Mouse (Mus musculus) kidney, adult 8-10 months (tissue): ENCODE results near the gene Tdrkh.

ENCODE experiments used
- DNase-seq, 2 experiments: peaks; one replicate each; pipeline ENCODE4 v3.0.0; 2022

Gene Tdrkh

DNA sequence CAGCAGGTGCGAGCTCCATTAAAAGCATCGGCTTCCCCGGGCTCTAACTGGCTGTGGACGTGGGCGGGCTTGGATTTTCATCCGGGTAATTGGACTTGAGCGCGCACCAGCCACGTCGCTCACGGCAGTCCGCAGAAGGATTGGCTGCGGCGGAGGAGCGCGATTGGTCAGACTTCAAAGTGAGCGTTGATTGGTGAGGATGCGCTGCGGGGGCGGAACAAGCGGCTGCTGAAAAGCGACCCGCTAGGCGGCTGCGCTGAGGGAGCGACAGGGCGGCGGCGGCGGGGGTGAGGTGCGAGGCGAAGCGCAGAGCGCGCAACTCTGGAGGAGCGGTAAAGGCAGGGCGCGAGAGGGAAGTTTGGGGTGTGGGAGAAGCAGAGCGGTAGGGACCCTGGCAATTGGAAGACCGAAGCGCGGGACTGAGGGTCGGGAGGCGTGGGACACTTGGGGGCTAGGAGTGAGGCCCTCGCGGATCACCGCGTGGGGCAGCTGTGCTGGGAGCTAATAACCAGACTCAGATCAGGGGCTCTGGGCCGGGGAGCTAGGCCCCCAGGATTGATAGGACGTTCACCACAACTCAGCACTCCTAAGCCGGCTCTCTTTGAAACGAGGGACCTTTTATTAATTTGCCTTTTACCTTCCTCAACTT is at the start of gene Tdrkh:
Gene Tdrkh, plus strand, starts transcription at position 243 of the 649 bp plus-strand sequence.
- DNase-seq, result peak; percentile 94 to 96

DNA sequence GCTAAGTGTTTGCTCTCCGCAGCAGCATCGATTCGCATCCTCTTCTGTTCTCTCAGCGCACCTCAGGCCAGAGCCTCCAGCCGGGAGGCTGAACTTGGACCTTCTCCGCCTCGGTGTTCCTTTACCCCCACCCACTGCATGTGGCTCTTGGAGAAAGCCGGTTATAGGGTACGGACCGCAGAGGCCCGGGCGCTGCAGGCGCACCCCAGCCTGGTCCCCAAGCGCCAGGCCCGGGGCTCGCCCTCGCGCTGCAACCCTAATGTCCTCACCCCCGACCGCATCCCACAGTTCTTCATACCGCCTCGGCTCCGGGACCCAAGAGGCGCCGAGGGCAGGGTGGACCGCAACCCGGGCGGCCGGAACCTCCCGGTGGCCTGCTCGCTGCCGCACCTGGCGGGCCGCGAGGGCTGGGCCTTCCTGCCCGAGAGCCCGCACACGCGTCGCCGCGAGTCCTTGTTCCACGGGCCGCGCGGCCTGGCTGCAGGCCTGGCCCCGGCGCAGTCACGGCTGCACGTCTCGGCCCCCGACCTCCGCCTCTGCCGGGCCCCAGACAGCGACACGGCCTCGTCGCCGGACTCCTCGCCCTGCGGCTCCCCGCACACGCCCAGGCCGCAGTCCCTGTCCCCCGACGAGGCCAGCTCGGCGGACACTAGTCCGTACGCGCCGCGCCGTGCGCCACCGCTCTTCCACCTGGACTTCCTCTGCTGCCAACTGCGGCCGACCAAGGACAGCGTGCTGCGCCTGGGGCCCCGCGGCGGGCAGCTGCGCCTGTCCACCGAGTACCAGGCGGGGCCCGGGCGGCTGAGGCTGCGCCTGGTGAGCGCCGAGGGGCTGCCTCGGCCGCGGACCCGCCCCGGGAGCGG is 49.6 kb upstream of the Tdrkh start:
- peak in 1 of 2 experiments; percentile 33 for DNase-seq

DNA sequence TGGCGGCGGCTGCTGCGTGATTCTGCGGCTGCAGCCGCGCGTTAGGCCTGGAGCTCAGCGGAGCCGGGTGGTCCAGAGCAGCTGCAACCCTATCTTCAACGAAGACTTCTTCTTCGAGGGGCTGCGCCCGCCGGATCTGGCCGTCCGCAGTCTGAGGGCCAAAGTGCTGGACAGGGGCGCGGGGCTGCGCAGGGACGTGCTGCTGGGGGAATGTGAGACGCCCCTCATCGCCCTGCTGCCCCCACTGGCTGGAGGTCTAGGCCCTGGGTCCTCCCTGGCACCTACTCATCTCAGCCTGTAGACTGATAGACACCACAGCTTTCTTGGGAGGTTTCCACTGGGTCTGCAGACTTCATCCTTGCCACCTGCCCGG is 48.9 kb upstream of the Tdrkh start:
- DNase-seq, result no peak

DNA sequence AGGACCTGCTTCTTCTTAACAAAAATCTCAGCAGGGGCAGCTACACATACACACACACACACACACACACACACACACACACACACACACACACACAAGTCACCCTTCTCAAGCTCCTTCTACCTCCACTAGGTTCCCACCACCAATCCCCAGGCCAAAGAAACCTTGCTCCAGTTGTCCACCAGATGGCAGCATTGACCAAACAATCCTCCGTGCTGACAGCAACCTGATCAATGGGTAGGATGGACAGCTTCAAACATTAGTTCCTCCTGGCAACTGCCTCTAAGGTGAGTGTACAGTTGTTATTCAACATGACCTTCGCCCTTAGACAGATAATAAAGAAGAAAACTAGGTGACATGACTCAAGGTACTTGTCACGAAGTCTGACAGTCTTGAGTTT is 46.3 kb upstream of the Tdrkh start:
- DNase-seq, result peak; percentile 80 to 85

DNA sequence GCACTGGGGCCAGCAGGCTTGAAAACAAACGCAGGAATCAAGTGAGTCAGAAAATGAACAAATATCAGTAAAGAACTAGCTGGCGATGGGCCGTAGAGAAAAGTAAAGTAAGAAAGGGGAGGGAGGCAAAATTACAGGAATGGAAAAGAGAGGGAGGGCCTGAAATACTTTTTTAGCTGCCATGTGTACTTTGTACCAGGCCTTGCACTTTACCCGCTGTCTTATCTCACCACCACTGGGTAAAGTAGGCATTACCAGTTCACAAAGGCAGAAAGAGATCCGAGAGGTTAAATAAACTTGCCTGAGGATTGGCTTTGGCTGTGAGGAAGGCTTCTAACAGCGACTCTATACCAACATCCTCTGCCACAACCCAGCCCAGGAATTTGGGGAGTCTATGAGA is 45.6 kb upstream of the Tdrkh start:
- DNase-seq, result peak in 1 of 2 experiments; percentile 29

DNA sequence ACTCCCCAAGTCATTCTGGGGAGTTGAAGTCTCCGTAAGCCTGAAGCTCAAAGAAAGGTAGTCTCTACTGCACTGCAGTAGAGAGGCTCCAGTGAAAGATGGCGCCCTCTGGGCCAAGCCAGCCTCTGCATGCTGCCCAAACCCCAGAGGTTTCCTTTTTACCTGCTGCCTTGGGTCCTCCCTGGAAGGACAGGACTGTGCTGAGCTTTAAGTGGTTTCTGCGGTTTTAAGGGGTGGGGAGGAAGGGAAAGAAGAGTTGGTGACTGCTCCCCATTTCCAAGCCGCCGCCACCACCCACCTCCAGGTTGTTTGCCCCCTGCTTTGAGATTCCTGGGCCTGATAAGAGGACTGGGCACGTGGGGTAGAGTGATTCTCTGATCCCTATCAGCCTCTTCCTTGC is 44.4 kb upstream of the Tdrkh start:
- no peak for DNase-seq

DNA sequence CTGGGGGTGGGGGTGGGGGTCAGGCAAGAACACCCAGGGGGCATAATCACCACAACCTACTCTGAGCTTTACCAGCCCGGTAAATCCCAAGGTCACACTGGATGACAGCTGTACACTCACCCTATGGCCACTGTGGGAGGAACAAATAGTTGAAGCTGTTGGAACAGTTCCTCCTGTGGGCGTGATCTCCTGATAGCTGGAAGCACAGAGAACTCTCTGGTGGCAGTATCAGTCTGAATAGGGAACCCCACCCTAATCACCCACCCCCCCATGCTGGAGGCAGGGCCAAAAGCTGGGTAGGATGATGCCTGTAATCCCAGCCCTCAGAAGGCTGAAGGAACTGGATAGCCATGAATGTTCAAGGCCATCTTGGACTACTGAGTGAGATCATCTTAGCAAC is 43.4 kb upstream of the Tdrkh start:
- no peak for DNase-seq

DNA sequence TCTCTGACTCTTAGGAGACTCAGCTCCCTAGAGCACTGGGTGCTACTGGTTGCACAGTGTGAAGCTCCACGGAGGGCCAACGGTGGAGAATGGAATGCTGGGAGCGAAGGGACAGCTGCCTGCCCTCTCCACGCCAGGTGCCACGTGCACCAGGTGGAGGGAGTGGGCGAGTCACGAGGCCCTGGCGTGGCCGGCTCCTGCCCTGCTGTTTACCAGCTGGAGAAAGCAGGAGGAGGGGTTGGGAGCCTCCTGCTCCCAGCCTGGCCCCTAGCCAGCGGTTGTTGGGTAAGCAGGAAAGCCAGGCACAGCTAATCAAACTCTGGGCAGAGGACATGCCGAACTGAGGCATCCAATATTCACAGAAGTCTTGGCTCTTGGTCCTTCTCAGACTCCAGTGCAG is 41.4 kb upstream of the Tdrkh start:
- DNase-seq, result peak; percentile 95 to 97

DNA sequence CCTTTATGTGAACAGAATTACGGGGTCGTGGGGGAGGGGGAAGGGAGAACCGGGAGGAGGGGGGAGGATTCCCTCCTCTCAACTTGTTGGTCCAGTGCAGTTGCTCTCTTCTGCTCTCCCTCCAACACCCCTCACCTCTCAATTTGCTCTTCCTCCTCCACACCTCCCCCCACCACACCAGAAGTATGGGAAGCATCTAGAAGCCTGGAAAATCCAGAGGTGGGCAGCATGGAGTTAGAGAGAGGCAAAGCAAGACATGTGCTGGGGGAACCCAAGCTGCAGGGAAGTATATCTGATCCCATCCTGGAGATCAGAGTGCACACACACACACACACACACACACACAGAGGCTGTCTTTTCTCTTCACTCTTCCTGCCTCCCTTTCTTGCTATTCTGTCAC is 41.0 kb upstream of the Tdrkh start:
- DNase-seq, result no peak

DNA sequence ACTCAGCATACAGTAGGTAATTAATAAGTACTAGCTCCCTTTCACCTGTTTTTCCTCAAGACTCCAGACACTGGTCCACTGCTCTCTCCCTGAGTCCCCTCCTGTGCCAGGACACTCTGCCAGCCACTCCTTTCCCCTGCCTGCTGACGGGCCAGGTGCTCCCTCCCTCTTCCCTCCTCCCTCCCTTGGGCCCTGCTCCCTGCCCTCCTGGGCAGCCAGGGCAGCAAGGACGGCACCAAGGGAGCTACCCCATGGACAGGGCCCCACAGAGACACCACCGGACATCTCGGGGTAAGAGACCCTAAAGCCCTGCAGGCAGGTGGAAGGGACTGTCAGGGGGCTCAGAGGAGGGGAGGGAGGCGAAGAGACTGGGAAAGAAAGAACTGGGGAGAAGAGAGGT is 40.4 kb upstream of the Tdrkh start, which contains the start of gene Rorc:
Gene Rorc, plus strand, starts transcription at position 154 of the 400 bp plus-strand sequence.
- DNase-seq, result peak; percentile 82 to 93

DNA sequence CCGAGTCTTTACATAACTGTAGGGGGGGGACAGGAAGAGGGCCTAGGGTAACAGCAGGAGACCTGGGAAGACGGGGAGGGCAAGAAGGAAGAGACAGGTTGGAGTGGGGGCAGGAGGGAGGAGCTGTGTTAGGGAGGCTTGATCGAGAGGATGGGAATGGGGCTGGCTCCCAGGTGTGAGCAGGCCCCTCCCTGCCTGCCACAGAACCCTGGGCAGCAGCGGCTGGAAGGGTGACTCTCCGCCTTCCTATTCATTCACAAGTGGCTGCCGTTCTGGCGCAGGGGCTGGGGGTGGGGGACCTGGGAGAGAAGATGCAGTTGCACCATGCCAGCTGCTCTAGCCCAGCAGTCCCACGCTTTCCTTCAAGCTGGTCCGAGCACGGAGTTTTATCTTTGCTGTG is 40.0 kb upstream of the Tdrkh start:
- DNase-seq, result peak; percentile 37 to 75

DNA sequence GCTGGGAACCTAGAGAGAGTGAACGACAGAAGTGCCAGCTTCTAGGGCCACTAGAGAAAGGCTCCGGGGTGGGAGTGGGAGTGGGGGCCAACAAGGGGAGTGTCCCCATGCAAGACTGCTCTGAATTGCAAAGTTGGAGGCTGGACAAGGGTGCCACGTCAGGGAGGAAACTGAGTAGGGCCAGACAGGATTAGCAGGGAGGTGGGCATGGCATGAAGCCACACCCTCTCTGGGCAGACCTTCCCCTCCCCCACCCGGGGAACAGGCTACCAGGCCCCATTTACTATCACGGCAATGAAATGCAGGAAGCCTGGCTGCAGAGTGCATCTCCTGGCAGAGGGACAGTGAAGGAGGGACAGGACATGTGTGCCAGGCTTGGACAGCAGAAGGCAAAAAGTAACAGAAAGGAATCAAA is 39.5 kb upstream of the Tdrkh start:
- peak; percentile 73 to 82 for DNase-seq

DNA sequence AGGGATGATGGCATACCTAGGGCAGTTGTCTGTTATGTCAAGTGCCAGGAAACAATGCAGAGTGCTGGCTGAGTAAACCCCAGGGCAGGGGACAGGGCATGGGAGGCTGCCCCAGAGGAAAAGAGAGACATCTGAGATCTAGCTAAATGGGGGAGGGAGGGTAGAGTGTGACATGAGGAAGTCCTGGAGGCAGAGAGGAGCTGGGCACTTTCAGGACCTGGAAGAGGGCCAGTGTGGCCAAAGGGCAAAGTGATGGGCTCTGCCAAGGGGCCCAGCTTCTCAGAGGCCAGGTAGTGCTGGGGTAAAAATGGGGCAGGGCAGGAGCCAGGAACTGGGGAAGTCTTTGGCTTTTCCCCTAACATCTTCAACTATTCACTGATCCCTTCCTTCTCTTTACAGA is 38.4 kb upstream of the Tdrkh start:
- DNase-seq, result peak; percentile 84 to 85

DNA sequence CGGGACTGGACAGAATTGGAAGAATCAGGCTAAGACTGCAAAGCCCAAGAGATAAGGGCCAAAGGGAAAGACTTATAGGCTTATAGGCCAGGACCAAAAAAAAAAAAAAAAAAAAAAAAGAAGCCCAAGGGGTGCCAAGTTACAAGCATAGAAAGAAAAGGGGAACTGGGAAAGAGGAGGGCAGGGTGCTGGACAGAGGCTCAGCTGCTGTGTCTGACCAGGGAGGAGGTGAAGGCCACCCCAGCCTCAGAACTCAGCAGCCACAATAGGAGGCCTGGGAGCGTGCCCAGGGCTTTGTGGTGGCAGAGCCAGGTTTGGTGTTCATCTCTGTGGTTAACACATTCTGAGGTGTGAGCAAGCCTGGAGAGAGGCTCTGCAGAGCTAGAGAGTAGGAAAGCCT is 37.9 kb upstream of the Tdrkh start:
- DNase-seq, result no peak

DNA sequence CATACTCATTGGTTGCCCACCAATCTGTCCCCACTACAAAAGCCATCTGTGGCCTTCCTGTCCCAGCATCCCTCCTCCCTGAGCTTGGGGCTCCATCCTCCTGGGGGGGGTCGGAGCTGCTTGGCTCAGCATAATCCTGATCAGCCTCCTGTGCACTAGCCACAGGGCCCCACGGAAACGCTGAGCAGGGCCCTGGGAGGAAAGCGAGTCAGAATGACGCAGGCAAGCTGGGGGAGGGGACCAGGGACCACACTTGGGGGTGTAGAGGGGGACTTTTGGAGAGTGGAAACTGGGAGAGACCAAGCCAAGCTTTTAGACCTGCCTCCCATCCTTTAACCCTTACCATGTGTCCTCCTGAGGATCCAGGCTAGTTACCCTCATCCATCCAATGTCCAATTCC is 37.2 kb upstream of the Tdrkh start:
- no peak for DNase-seq

DNA sequence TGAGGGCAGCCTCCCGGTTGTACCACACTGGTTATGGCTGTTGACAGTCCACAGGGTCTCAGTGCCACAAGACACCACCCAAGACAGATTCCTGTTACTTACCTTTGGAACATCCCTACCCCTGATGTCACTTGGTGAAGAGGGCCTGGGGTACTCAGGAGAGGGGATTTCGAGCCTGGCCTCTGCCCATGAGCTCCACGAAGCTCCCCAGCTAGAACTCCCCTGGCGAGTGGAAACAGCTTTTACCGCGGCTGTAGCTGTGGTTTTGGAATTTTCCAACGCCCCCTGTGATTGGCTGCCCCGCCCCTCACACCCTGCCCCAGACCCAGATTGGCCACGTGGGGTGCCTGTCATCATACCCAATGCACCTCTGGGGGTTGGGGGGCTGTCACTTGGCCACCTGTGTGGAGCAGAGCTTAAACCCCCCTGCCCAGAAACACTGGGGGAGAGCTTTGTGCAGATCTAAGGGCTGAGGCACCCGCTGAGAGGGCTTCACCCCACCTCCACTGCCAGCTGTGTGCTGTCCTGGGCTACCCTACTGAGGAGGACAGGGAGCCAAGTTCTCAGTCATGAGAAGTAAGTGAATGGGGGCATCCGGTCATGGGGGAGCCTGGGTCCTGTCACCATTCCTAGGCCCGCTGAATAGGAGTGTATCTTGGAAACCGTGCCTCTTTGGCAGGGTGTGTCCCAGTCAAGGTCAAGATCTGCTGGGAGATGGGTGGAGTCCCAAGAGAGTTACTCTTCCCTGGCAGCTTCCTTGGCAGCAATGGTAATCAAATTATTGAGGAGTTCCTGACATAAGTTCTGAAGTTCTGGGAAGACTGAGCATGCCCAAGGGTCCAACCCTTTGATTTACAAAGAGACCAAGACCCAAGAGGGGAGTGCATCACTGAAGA is 35.8 kb upstream of the Tdrkh start:
- DNase-seq, result no peak

DNA sequence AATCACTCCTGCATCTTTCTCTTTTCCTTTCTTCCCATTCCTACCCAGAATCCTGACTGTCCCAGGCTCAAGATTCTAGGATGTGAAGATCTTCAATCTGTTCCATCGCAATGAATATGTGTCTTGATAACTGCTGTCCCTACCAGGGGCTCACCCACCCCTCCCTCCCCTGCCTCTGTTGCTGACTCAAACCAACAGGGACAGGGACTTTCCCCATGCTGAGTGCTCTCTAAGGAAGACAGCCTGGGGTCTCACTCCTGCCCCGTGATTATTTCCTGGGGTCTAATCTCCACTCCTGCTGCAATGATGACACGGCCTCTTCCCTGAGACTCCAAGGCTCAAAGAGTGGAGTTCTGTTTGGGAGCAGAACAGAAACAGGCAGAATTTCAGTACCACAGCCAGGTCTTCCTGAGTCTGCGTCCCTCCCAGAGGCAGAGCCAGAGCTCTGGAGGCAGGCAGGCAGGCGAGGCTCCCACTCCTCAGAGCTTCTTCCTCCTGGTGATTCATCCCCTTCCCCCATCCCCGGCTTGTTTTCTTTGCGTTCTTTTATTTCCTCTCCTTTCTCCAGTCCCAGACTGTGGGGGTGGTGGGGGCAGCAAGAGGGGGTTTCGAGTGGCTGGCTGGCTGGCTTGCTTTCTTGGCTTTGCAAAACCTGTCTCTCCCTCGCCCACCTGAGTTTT is 33.1 kb upstream of the Tdrkh start:
- DNase-seq, result no peak

DNA sequence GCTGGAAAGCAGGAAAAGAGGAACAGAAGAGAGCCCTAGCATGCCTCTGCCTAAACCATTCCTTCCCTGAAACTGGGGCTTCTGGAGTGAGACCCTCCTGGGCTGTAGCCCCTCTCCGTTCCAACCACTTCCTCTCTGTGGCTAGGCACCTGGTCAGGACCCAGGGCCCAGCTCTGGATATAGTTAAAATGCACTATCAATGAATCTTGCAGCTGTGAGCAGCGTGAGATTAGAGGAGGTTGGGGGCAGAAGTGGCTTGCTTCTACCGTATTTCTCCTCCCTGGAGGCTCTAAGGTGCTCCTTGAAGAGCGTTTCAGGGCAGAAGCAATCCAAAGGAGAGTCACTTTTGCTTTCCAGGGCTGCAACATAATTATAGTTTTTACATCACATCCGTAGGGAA is 30.8 kb upstream of the Tdrkh start:
- no peak for DNase-seq

DNA sequence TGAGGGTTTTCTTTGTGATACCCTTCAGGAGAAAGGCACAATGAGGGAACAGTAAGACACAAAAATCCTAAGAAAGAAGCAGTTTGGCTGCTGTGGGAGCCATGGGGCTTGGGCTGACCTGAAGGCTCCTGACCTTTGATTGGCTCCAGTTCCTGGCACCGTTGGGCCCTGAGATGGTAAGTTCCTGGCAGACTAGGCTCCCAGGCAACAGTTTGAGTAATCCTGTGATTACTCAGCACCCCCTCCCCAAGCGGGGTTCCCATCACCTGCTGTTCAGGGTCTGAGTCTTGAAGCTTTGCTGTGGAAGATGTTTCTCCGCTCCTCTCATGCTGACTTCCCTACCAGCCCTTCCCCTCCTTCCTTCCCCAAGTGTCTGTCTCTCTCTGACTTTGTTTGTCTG is 29.6 kb upstream of the Tdrkh start:
- no peak for DNase-seq

DNA sequence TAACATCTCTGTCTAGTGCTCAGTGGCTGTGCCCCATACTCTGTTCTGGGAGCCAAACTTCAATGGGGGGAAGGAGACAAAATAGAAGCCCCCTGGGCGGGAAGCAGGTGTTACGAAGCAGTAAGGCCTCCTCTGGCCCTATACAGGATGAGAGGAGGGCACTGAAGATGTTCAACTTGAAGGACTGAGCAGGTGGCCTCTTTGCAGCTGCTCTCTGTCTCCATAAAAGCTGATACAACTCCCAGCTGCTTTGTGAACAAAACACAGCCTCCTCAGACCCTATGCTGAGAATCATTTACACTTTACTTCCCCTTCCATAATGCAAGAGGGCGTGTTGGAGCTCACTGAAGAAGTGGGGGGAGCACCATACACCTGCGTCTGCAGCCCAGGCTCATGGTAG is 26.4 kb upstream of the Tdrkh start:
- DNase-seq, result no peak

DNA sequence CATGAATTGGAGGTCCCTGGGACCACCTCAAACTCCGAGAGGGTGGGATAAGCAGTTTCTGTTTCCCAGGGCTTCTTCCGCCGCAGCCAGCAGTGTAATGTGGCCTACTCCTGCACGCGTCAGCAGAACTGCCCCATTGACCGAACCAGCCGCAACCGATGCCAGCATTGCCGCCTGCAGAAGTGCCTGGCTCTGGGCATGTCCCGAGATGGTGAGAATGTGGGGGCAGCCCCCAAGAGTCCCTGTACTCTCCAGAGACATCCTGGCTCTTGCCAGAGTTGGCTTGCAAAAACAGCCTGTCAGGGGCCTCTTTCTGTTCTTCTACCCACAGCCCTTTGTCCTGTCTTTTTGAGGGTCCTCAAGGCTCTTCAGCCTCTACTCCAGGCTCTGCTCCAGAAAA is 25.7 kb upstream of the Tdrkh start:
- no peak for DNase-seq

DNA sequence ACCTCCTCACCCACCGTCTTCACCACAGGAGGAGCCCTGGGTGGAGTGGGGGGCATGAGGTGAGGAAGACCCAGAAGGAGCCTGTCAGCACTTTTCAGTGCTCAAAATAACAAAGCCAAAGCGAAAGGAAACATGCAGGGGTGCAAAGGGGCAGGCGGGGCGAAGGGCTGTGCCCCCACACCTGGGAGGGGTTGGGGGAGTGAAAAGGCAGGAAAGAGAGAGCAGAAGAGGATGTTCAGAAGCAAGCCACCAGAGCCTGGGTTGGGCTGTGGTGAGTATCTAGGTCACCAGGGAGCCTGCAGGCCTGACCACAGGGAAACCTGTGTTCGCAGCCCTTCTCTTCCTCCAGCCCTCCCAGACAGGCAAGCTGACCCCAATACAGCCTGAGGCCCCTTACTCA is 25.0 kb upstream of the Tdrkh start:
- no peak for DNase-seq

DNA sequence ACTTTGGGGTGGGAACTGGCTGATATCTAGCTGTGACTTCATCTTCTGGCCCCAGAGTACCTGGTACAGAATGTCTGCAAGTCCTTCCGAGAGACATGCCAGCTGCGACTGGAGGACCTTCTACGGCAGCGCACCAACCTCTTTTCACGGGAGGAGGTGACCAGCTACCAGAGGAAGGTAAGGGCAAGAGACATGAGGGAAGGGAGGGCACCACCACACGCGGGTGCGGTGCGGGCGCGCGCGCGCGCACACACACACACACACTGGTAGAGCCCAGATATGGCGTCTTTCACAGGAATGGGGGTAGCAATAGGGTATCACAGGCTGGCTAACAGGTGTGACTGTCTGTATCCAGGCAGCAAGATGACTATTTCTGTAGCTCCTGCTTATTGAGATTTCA is 23.7 kb upstream of the Tdrkh start:
- DNase-seq, result no peak
